Mouse (Mus musculus): Measurements from ENCODE around the gene Fam19a4. TPM values are rescaled to one million over a fixed set of nuclear protein-coding genes. Genes with fewer than 3 reads are reported as not detected.

Fam19a4 gene
- total RNA-seq (2023), result not detected

GRCm38 (mm10) chr6:97060074-97060681, at the start of gene Fam19a4:
Gene Fam19a4 (minus strand): TSS chr6:97060413.

Other genes starting within 250 kb of the Fam19a4 start
- gene Eogt, start 88.8 kb upstream of the Fam19a4 start, total RNA-seq (2023), result 10 to 100 TPM; 18.1 to 18.5 TPM
- gene Tmf1, start 118.7 kb upstream of the Fam19a4 start, total RNA-seq (2023), result 10 to 100 TPM; 89.0 to 94.4 TPM
- gene Uba3, start 145.2 kb upstream of the Fam19a4 start, total RNA-seq (2023), result 10 to 100 TPM; 54.2 to 59.7 TPM
- 10 to 100 TPM; 70.1 to 75.7 TPM for gene Arl6ip5, start 150.3 kb upstream of the Fam19a4 start, total RNA-seq (2023)
- gene Lmod3, start 192.3 kb upstream of the Fam19a4 start, total RNA-seq (2023), result not detected